Mouse (Mus musculus): ENCODE measurements around the gene Mybphl. TPM values are rescaled to one million over a fixed set of nuclear protein-coding genes. Genes with fewer than 3 reads are reported as not detected.

The Mybphl gene
- total RNA-seq (2023): not detected

GRCm38 (mm10) chr3:108364270-108364995 is at the start of gene Mybphl:
TSS of gene Mybphl (plus strand) at chr3:108364911.

DNA sequence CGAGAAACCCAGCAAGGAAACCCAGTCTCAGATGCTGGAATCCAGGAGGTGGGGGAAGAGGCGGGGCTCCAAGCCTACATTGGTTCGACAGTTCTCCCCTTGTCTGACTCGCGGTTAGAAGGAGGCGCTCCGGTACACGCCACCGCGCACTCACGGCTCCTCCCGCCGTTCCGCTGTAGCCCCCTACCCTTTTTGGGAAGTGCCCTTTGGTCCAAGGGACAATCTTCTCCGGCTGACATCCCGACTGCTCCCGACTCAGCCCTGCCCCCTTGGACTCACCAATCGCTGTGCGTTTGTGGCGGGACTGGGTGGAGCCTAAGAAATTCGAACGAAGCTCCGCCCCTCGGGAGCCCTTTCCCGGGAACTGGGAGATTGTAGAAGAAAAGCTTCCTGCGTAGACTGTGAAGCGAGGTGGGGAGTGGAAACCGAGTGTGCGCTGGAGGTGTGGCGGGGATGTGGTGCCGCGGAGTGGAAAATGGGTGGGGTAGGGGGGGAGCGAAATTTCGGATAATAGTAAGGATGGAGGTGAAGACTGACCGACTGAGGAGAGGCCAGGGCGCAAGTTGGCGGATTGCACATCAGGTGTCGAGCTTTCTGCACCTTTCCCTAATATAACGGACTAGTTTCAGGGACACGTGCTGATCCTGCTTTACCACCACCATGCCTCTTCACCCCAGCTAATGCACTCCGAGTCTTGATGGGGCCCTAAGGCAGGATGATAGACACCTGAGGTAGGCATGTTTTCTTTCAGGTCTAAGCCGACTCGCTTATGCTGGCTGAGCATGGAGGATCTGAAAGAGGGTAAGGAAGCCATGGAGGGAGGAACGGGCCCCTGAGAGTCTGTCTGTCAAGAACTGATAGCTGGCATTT is 19.0 kb downstream of the Mybphl start, which contains the start of gene Psrc1:
Gene Psrc1 (plus strand): TSS at position 355 of the 870 bp plus-strand sequence.

DNA sequence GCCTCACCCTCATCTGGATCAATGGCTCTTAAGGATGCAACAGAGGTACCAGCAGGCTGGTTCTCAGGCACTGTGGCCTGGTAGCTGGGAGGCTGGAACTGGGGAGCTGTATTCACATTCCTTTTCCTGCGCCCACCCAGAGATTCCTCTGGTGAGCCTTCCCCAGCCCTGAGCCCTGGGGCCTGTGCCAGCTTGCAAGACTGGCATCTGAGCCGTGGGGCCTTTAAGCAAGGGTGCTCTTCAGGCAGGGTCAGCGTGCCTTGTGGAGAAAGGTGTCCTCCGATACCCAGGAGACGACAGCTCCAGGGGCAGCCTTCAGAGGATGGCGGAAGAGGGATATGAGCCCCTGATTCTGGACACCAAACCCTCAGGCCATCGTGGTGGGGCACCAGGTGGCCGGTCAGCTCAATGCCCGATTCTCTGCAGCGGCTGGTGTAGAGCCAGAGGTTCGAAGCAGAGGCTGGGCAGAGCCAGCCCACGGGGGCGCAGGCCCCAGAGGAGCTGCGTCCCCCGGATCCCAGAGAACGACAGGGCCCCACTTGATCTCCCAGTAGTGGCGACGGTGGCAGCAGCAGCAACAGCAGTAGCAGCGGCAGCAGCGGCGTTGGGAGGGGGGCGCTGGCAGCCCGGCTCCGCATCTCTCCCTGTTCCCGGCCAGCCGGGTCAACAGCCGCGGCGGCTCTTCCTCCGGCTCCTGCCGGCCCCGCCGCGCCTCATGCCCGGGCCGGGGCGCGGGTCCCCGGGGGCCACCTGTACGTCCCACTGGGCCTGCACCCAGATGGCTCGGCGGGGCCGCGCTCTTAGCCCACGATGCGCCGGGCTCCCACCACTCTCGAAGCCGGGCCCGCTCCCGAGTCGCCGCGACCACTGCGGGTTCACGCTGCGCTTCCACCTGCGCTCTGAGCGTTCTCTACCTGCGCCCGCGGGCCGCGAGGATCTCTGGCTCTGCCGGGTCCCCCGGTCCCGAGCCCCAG is 50.4 kb downstream of the Mybphl start, which contains the start of gene Celsr2:
Gene Celsr2 (minus strand): TSS at position 696 of the 974 bp plus-strand sequence.

Other genes with a start within 250 kb of the Mybphl start
- gene Gnai3, start 218.8 kb upstream of the Mybphl start, total RNA-seq (2023): 93.5 TPM
- gene Gpr61, start 210.0 kb upstream of the Mybphl start, total RNA-seq (2023): not detected
- gene Amigo1, start 178.6 kb upstream of the Mybphl start, total RNA-seq (2023): 1.8 TPM
- 30.4 TPM for gene Cyb561d1, start 163.7 kb upstream of the Mybphl start, total RNA-seq (2023)
- 44.7 TPM for gene Atxn7l2, start 154.0 kb upstream of the Mybphl start, total RNA-seq (2023)
- not detected for gene Sypl2, start 138.3 kb upstream of the Mybphl start, total RNA-seq (2023)
- gene Psma5, start 108.0 kb upstream of the Mybphl start, total RNA-seq (2023): 29.1 TPM
- 1.1 TPM for gene Sort1, start 80.8 kb upstream of the Mybphl start, total RNA-seq (2023)
- gene Psrc1, start 18.9 kb downstream of the Mybphl start, total RNA-seq (2023): not detected
- gene Celsr2, start 50.6 kb downstream of the Mybphl start, total RNA-seq (2023): 10.1 TPM
- 147 TPM for gene Sars, start 80.3 kb downstream of the Mybphl start, total RNA-seq (2023)
- not detected for gene 1700013F07Rik, start 169.2 kb downstream of the Mybphl start, total RNA-seq (2023)
- gene 5330417C22Rik, start 171.6 kb downstream of the Mybphl start, total RNA-seq (2023): 0.09 TPM
- gene Tmem167b, start 197.6 kb downstream of the Mybphl start, total RNA-seq (2023): 45.3 TPM
- 21.1 TPM for gene Taf13, start 206.8 kb downstream of the Mybphl start, total RNA-seq (2023)
- gene Wdr47, start 226.4 kb downstream of the Mybphl start, total RNA-seq (2023): 15.5 TPM